Mouse (Mus musculus) small intestine, adult 10 weeks (tissue): Measurements from ENCODE around the gene Rhox10. TPM values are rescaled to one million over a fixed set of nuclear protein-coding genes. Genes with fewer than 3 reads are reported as not detected.

Source experiments
- polyA plus RNA-seq: library from polyadenylated mRNA; stranded (reverse); fragments of 350-450 nt; fragmentation: Illumina TruSeq; extraction: RNeasy Lipid Tissue Mini Kit (QIAGEN cat#74804); gene quantifications from one replicate; pipeline ENCODE4 v1.2.3, GENCODE M21; 2014; ENCODE audit warnings: low replicate concordance

The Rhox10 gene
- not detected for polyA plus RNA-seq

GRCm38 (mm10) chrX:38066175-38066574 lies at the start of gene Rhox10:
Rhox10 (plus strand) TSS chrX:38066475.

GRCm38 (mm10) chrX:38018597-38018996 lies 47.7 kb upstream of the Rhox10 start, which contains the start of gene Btg1-ps1:
Btg1-ps1 (minus strand) TSS chrX:38018815.

GRCm38 (mm10) chrX:38043014-38043413 lies 23.3 kb upstream of the Rhox10 start, which contains the start of gene Btg1-ps2:
Btg1-ps2 (minus strand) TSS chrX:38043114.

GRCm38 (mm10) chrX:38085041-38085440 lies 18.8 kb downstream of the Rhox10 start, which contains the start of gene Rhox11:
Rhox11 (minus strand) TSS chrX:38085141.

GRCm38 (mm10) chrX:38110807-38111206 lies 44.5 kb downstream of the Rhox10 start, which contains the start of gene Rhox12:
Rhox12 (minus strand) TSS chrX:38110907.

GRCm38 (mm10) chrX:38120982-38121381 lies 54.7 kb downstream of the Rhox10 start, which contains the start of gene Rhox13:
Rhox13 (plus strand) TSS chrX:38121219.

Other genes with a start within 250 kb of the Rhox10 start
- gene Rhox6, start 239.6 kb upstream of the Rhox10 start, polyA plus RNA-seq: not detected
- gene Rhox7a, start 234.8 kb upstream of the Rhox10 start, polyA plus RNA-seq: not detected
- not detected for gene Rhox8, start 187.5 kb upstream of the Rhox10 start, polyA plus RNA-seq
- gene Rhox7b, start 169.2 kb upstream of the Rhox10 start, polyA plus RNA-seq: not detected
- gene Rhox9, start 164.7 kb upstream of the Rhox10 start, polyA plus RNA-seq: not detected
- gene Btg1-ps1, start 47.7 kb upstream of the Rhox10 start, polyA plus RNA-seq: not detected
- gene Btg1-ps2, start 23.4 kb upstream of the Rhox10 start, polyA plus RNA-seq: not detected
- gene Rhox11, start 18.7 kb downstream of the Rhox10 start, polyA plus RNA-seq: not detected
- not detected for gene Rhox12, start 44.4 kb downstream of the Rhox10 start, polyA plus RNA-seq
- not detected for gene Rhox13, start 54.7 kb downstream of the Rhox10 start, polyA plus RNA-seq
- 56.5 TPM for gene Zbtb33, start 123.3 kb downstream of the Rhox10 start, polyA plus RNA-seq
- 0.97 TPM for gene Tmem255a, start 186.0 kb downstream of the Rhox10 start, polyA plus RNA-seq
- not detected for gene Atp1b4, start 249.7 kb downstream of the Rhox10 start, polyA plus RNA-seq